In genomic region chr4:101439738-101440389, GRCm38 (mm10) we compare ENCODE assay signal across 8 mouse cellular contexts. TPM values are rescaled to one million over a fixed set of nuclear protein-coding genes. Genes with fewer than 3 reads are reported as not detected.
DNase-seq lines count a peak whose midpoint lies in the region; ATAC-seq and TF ChIP-seq lines count a peak whose summit lies in the region.

No protein-coding gene starts in this region.

- H3K27me3 ChIP-seq in hindbrain, embryonic 13.5 days, result no peaks in the 10 kb centered on the region
- H3K27me3 ChIP-seq in hindbrain, embryonic 12.5 days, result no peaks in the 10 kb centered on the region
- H3K27me3 ChIP-seq in embryonic facial prominence, embryonic 12.5 days, result no peaks in the 10 kb centered on the region
- no peaks in the 10 kb centered on the region for H3K27me3 ChIP-seq in hindbrain, postnatal 0 days (ENCODE audit: insufficient read depth, low read length)

- TF ChIP-seq CTCF in hindbrain, postnatal 0 days (IDR thresholded peaks at IDR 0.05; ENCODE audit: low read depth), result no peak

- no peaks in the 10 kb centered on the region for H3K36me3 ChIP-seq in hindbrain, embryonic 13.5 days
- no peaks in the 10 kb centered on the region for H3K36me3 ChIP-seq in hindbrain, embryonic 12.5 days
- H3K36me3 ChIP-seq in embryonic facial prominence, embryonic 12.5 days, result no peaks in the 10 kb centered on the region
- no peaks in the 10 kb centered on the region for H3K36me3 ChIP-seq in hindbrain, postnatal 0 days (ENCODE audit: insufficient read depth, low read length)

- H3K9me3 ChIP-seq in hindbrain, embryonic 13.5 days, result no peaks in the 10 kb centered on the region
- no peaks in the 10 kb centered on the region for H3K9me3 ChIP-seq in hindbrain, embryonic 12.5 days (replicated peaks)
- H3K9me3 ChIP-seq in embryonic facial prominence, embryonic 12.5 days, result no peaks in the 10 kb centered on the region
- no peaks in the 10 kb centered on the region for H3K9me3 ChIP-seq in hindbrain, postnatal 0 days (ENCODE audit: low read length)

- peak; percentile 46; the same call in 1 of the 2 replicates for ATAC-seq in hindbrain, embryonic 13.5 days (ENCODE audit: low FRiP score)
- no peak for ATAC-seq in hindbrain, embryonic 12.5 days (ENCODE audit: low FRiP score)
- ATAC-seq in embryonic facial prominence, embryonic 12.5 days (ENCODE audit: insufficient number of reproducible peaks, insufficient read depth, low FRiP score, low TSS enrichment), result peak; percentile 75
- peak; percentile 44 for ATAC-seq in hindbrain, postnatal 0 days

- no peak overlapping the region for H3K9ac ChIP-seq in hindbrain, embryonic 13.5 days
- H3K9ac ChIP-seq in hindbrain, embryonic 12.5 days, result no peak overlapping the region
- no peak overlapping the region for H3K9ac ChIP-seq in embryonic facial prominence, embryonic 12.5 days
- H3K9ac ChIP-seq in hindbrain, postnatal 0 days (replicated peaks; ENCODE audit: low read length), result no peak overlapping the region; the same call in 1 of the 2 replicates

- DNase-seq in NIH3T3 (ENCODE audit: low read depth), result peak; percentile 94
- DNase-seq in hindbrain, postnatal 0 days (ENCODE audit: low spot score), result peak; percentile 72
- peak; percentile 85 for DNase-seq in lung, postnatal 25 days (ENCODE audit: low spot score)
- DNase-seq in spleen, adult 12 weeks (ENCODE audit: low spot score), result no peak
- no peak for DNase-seq in B cell, adult 2 months

- 65% methylated on average over 13 of the region's 13 CpGs for WGBS in hindbrain, embryonic 13.5 days
- 60% methylated on average over 13 of the region's 13 CpGs for whole genome bisulfite sequencing in hindbrain, embryonic 12.5 days
- 44% methylated on average over 13 of the region's 13 CpGs for WGBS in embryonic facial prominence, embryonic 12.5 days
- WGBS in hindbrain, postnatal 0 days, result 48% methylated on average over 13 of the region's 13 CpGs

- H3K4me1 ChIP-seq in hindbrain, embryonic 13.5 days (replicated peaks), result no peaks in the 10 kb centered on the region; the same call in 1 of the 2 replicates
- peaks cover 6% of the 10 kb centered on the region for H3K4me1 ChIP-seq in hindbrain, embryonic 12.5 days
- peaks cover 5% of the 10 kb centered on the region; the same call in 1 of the 2 replicates for H3K4me1 ChIP-seq in embryonic facial prominence, embryonic 12.5 days
- peaks cover 22% of the 10 kb centered on the region for H3K4me1 ChIP-seq in hindbrain, postnatal 0 days (ENCODE audit: insufficient read depth, low read length)

- H3K4me3 ChIP-seq in hindbrain, embryonic 13.5 days, result no peak overlapping the region
- no peak overlapping the region for H3K4me3 ChIP-seq in hindbrain, embryonic 12.5 days
- no peak overlapping the region for H3K4me3 ChIP-seq in embryonic facial prominence, embryonic 12.5 days
- H3K4me3 ChIP-seq in hindbrain, postnatal 0 days (ENCODE audit: low read length), result no peak overlapping the region

- H3K27ac ChIP-seq in hindbrain, embryonic 13.5 days, result peak overlapping the region; percentile 6; the same call in 1 of the 2 replicates
- no peak overlapping the region for H3K27ac ChIP-seq in hindbrain, embryonic 12.5 days
- peak overlapping the region; percentile 8; the same call in 1 of the 2 replicates for H3K27ac ChIP-seq in embryonic facial prominence, embryonic 12.5 days
- peak overlapping the region; percentile 58; the same call in 1 of the 2 replicates for H3K27ac ChIP-seq in hindbrain, postnatal 0 days

- no peak overlapping the region for H3K4me2 ChIP-seq in hindbrain, embryonic 13.5 days
- H3K4me2 ChIP-seq in hindbrain, embryonic 12.5 days (replicated peaks), result no peak overlapping the region
- no peak overlapping the region for H3K4me2 ChIP-seq in embryonic facial prominence, embryonic 12.5 days (replicated peaks)
- H3K4me2 ChIP-seq in hindbrain, postnatal 0 days (ENCODE audit: low read depth, low read length), result 0 out of 2 replicates have a peak overlapping the region, but pooled peaks have one; percentile 7

RNA-seq across cellular contexts. Expression of gene Ak4, which starts 20.8 kb away (rescaled TPM):
- polyA plus RNA-seq in hindbrain, embryonic 13.5 days (2015; fragmentation: Nextera tagmentation; extraction: Ambion mirVana), result 7.5 and 7.9 TPM in 2 replicates
- polyA plus RNA-seq in hindbrain, embryonic 12.5 days (2016; fragmentation: Nextera tagmentation; extraction: Ambion mirVana), result 11.5 and 13.9 TPM in 2 replicates
- 10.2 and 11.4 TPM in 2 replicates for polyA plus RNA-seq in embryonic facial prominence, embryonic 12.5 days (2016; fragmentation: Nextera tagmentation; extraction: Ambion mirVana)
- total RNA-seq in hindbrain, postnatal 0 days (2014; rRNA removed), result 18.6 and 23.6 TPM in 2 replicates
- 8.2 and 8.4 TPM in 2 replicates for polyA plus RNA-seq in hindbrain, postnatal 0 days (2015; fragmentation: Nextera tagmentation; extraction: Ambion mirVana)

RNA-seq across cellular contexts. Expression of gene Dnajc6, which starts 56.6 kb away (rescaled TPM):
- 31.2 and 33.5 TPM in 2 replicates for polyA plus RNA-seq in hindbrain, embryonic 13.5 days (2015; fragmentation: Nextera tagmentation; extraction: Ambion mirVana)
- polyA plus RNA-seq in hindbrain, embryonic 12.5 days (2016; fragmentation: Nextera tagmentation; extraction: Ambion mirVana), result 15.3 and 17.9 TPM in 2 replicates
- polyA plus RNA-seq in embryonic facial prominence, embryonic 12.5 days (2016; fragmentation: Nextera tagmentation; extraction: Ambion mirVana), result 2.6 and 3.3 TPM in 2 replicates
- total RNA-seq in hindbrain, postnatal 0 days (2014; rRNA removed), result 205 and 216 TPM in 2 replicates
- 56.5 and 60.9 TPM in 2 replicates for polyA plus RNA-seq in hindbrain, postnatal 0 days (2015; fragmentation: Nextera tagmentation; extraction: Ambion mirVana)

Comparison
In these comparisons a context has a peak if more than half of its experiments do, and no peak if none do; other contexts are left out.
1. DNase-seq: peak in NIH3T3 (single experiment), hindbrain, postnatal 0 days (single experiment) and lung, postnatal 25 days (single experiment); none in spleen, adult 12 weeks (single experiment) and B cell, adult 2 months (0 of 2).